Mouse (Mus musculus): ENCODE data around the gene C1qb.

The C1qb gene

GRCm38 (mm10) chr4:136886101-136886500 is at the start of gene C1qb:
Gene C1qb, minus strand, starts transcription at chr4:136886187.
- peak; percentile 8 for DNase-seq

GRCm38 (mm10) chr4:136934746-136935613 is 49.0 kb upstream of the C1qb start:
- DNase-seq: no peak

GRCm38 (mm10) chr4:136930474-136930873 is 44.5 kb upstream of the C1qb start:
- DNase-seq: no peak

GRCm38 (mm10) chr4:136928928-136929327 is 42.9 kb upstream of the C1qb start:
- peak; percentile 52 for DNase-seq

GRCm38 (mm10) chr4:136925804-136926203 is 39.8 kb upstream of the C1qb start:
- DNase-seq: no peak

- peak; percentile 74 for DNase-seq
These were observed 38.5 kb upstream of the C1qb start for GRCm38 (mm10) chr4:136924529-136924928.

GRCm38 (mm10) chr4:136919526-136919925 is 33.5 kb upstream of the C1qb start:
- DNase-seq: no peak

- DNase-seq: no peak
These were observed 32.8 kb upstream of the C1qb start for GRCm38 (mm10) chr4:136918834-136919233.

GRCm38 (mm10) chr4:136917165-136917524 is 31.2 kb upstream of the C1qb start:
- no peak for DNase-seq

GRCm38 (mm10) chr4:136916359-136917164 is 30.6 kb upstream of the C1qb start:
- no peak for DNase-seq

GRCm38 (mm10) chr4:136912841-136913240 is 26.9 kb upstream of the C1qb start:
- DNase-seq: no peak

GRCm38 (mm10) chr4:136911804-136912203 is 25.8 kb upstream of the C1qb start:
- no peak for DNase-seq

GRCm38 (mm10) chr4:136911211-136911646 is 25.2 kb upstream of the C1qb start:
- no peak for DNase-seq

- no peak for DNase-seq
These were observed 21.8 kb upstream of the C1qb start for GRCm38 (mm10) chr4:136907809-136908208.

- peak; percentile 57 for DNase-seq
These were observed 21.0 kb upstream of the C1qb start for GRCm38 (mm10) chr4:136907033-136907432.

- DNase-seq: no peak
These were observed 19.0 kb upstream of the C1qb start for GRCm38 (mm10) chr4:136904767-136905539.

- DNase-seq: no peak
These were observed 13.2 kb upstream of the C1qb start for GRCm38 (mm10) chr4:136899154-136899553.

GRCm38 (mm10) chr4:136898637-136899036 is 12.7 kb upstream of the C1qb start, which contains the start of gene C1qa:
Gene C1qa, minus strand, starts transcription at chr4:136898803.
- DNase-seq: no peak

GRCm38 (mm10) chr4:136898084-136898598 is 12.2 kb upstream of the C1qb start:
- no peak for DNase-seq

GRCm38 (mm10) chr4:136896461-136896860 is 10.5 kb upstream of the C1qb start:
- no peak for DNase-seq

GRCm38 (mm10) chr4:136895861-136896260 is 9.9 kb upstream of the C1qb start:
- DNase-seq: no peak

GRCm38 (mm10) chr4:136894821-136895220 is 8.8 kb upstream of the C1qb start:
- no peak for DNase-seq
